Mouse (Mus musculus): ENCODE results near the gene Naglu. TPM values are rescaled to one million over a fixed set of nuclear protein-coding genes. Genes with fewer than 3 reads are reported as not detected.
A peak's percentile ranks its signal among the peaks of the same experiment; 100 is the strongest.

Naglu gene
- polyA plus RNA-seq, 1 experiment, result 3.7 TPM

- TF ChIP-seq GATA1 (IDR thresholded peaks at IDR 0.05; ENCODE audit: low read length), result no peak
These were observed 18.7 kb upstream of the Naglu start for GRCm38 (mm10) chr11:101051051-101051493.

GRCm38 (mm10) chr11:101051617-101052016 is 18.2 kb upstream of the Naglu start:
- no peak for TF ChIP-seq GATA1 (IDR thresholded peaks at IDR 0.05; ENCODE audit: low read length)

GRCm38 (mm10) chr11:101052751-101053473 is 16.9 kb upstream of the Naglu start:
- TF ChIP-seq GATA1 (IDR thresholded peaks at IDR 0.05; ENCODE audit: low read length), result no peak

- no peak for TF ChIP-seq GATA1 (IDR thresholded peaks at IDR 0.05; ENCODE audit: low read length)
These were observed 15.8 kb upstream of the Naglu start for GRCm38 (mm10) chr11:101053974-101054373.

GRCm38 (mm10) chr11:101055418-101055817 is 14.4 kb upstream of the Naglu start:
- TF ChIP-seq GATA1 (IDR thresholded peaks at IDR 0.05; ENCODE audit: low read length), result no peak

- TF ChIP-seq GATA1 (IDR thresholded peaks at IDR 0.05; ENCODE audit: low read length), result no peak
These were observed 12.9 kb upstream of the Naglu start for GRCm38 (mm10) chr11:101056885-101057284.

- no peak for TF ChIP-seq GATA1 (IDR thresholded peaks at IDR 0.05; ENCODE audit: low read length)
These were observed 12.0 kb upstream of the Naglu start for GRCm38 (mm10) chr11:101057860-101058259.

GRCm38 (mm10) chr11:101058726-101059125 is 11.1 kb upstream of the Naglu start:
- TF ChIP-seq GATA1 (IDR thresholded peaks at IDR 0.05; ENCODE audit: low read length), result no peak

GRCm38 (mm10) chr11:101059473-101059872 is 10.3 kb upstream of the Naglu start:
- no peak for TF ChIP-seq GATA1 (IDR thresholded peaks at IDR 0.05; ENCODE audit: low read length)

GRCm38 (mm10) chr11:101060126-101060525 is 9.7 kb upstream of the Naglu start:
- no peak for TF ChIP-seq GATA1 (IDR thresholded peaks at IDR 0.05; ENCODE audit: low read length)

- no peak for TF ChIP-seq GATA1 (IDR thresholded peaks at IDR 0.05; ENCODE audit: low read length)
These were observed 8.8 kb upstream of the Naglu start for GRCm38 (mm10) chr11:101061049-101061448.

GRCm38 (mm10) chr11:101062165-101062884 is 7.5 kb upstream of the Naglu start:
- TF ChIP-seq GATA1 (IDR thresholded peaks at IDR 0.05; ENCODE audit: low read length), result no peak

GRCm38 (mm10) chr11:101062971-101063675 is 6.7 kb upstream of the Naglu start:
- no peak for TF ChIP-seq GATA1 (IDR thresholded peaks at IDR 0.05; ENCODE audit: low read length)

- peak; percentile 36 for TF ChIP-seq GATA1 (IDR thresholded peaks at IDR 0.05; ENCODE audit: low read length)
These were observed 6.0 kb upstream of the Naglu start for GRCm38 (mm10) chr11:101063676-101064327.

GRCm38 (mm10) chr11:101064462-101064861 is 5.3 kb upstream of the Naglu start:
- TF ChIP-seq GATA1 (IDR thresholded peaks at IDR 0.05; ENCODE audit: low read length), result no peak

GRCm38 (mm10) chr11:101065002-101065401 is 4.8 kb upstream of the Naglu start:
- no peak for TF ChIP-seq GATA1 (IDR thresholded peaks at IDR 0.05; ENCODE audit: low read length)

Data from G1E-ER4 (cell line).